Mouse (Mus musculus): ENCODE data around the gene Cfc1. TPM values are rescaled to one million over a fixed set of nuclear protein-coding genes. Genes with fewer than 3 reads are reported as not detected.

The Cfc1 gene
- not detected in 2 replicates for polyA plus RNA-seq (2012; rRNA removed)

GRCm38 (mm10) chr1:34535043-34535698 lies at the start of gene Cfc1:
Gene Cfc1, plus strand, starts transcription at chr1:34535648.

GRCm38 (mm10) chr1:34560843-34561242 lies 25.4 kb downstream of the Cfc1 start, which contains the start of gene Prss40:
Gene Prss40, minus strand, starts transcription at chr1:34560943.

GRCm38 (mm10) chr1:34578851-34579781 lies 43.7 kb downstream of the Cfc1 start, which contains the start of gene Amer3:
Gene Amer3, plus strand, starts transcription at chr1:34579657.

Other genes with a start within 250 kb of the Cfc1 start
- 18.0 and 20.4 TPM in 2 replicates for gene Ccdc115, start 96.0 kb upstream of the Cfc1 start, polyA plus RNA-seq (2012; rRNA removed)
- gene Imp4, start 95.8 kb upstream of the Cfc1 start, polyA plus RNA-seq (2012; rRNA removed), result 41.4 and 43.1 TPM in 2 replicates
- 296 and 308 TPM in 2 replicates for gene Ptpn18, start 75.9 kb upstream of the Cfc1 start, polyA plus RNA-seq (2012; rRNA removed)
- gene Prss39, start 37.2 kb upstream of the Cfc1 start, polyA plus RNA-seq (2012; rRNA removed), result not detected in 2 replicates
- not detected in 2 replicates for gene Prss40, start 25.3 kb downstream of the Cfc1 start, polyA plus RNA-seq (2012; rRNA removed)
- 0.14 TPM in 2 replicates for gene Amer3, start 44.0 kb downstream of the Cfc1 start, polyA plus RNA-seq (2012; rRNA removed)

Measured in colon, adult 2 months (tissue).